Mouse (Mus musculus) myocyte (in vitro differentiated cells): Measurements from ENCODE around the gene F5.

Source experiments
- MYOG ChIP-seq, 3 experiments: IDR thresholded peaks; one replicate each; pipeline ENCODE4 v1.6.1; 2011; ENCODE audit warnings: control low read depth in 2 of 3, low read depth in 2 of 3, mild to moderate bottlenecking in 2 of 3; ENCODE audit not compliant: insufficient read length in 2 of 3, control insufficient read depth in 1 of 3, insufficient read depth in 1 of 3
- POLR2A ChIP-seq: IDR thresholded peaks from one replicate; pipeline ENCODE4 v1.6.1; 2011; ENCODE audit warnings: low read depth, mild to moderate bottlenecking, control low read depth, moderate library complexity; ENCODE audit not compliant: insufficient read length
- TCF12 ChIP-seq: IDR thresholded peaks from one replicate; pipeline ENCODE4 v1.6.1; 2011; ENCODE audit warnings: mild to moderate bottlenecking, control low read depth; ENCODE audit not compliant: poor library complexity, insufficient read depth, severe bottlenecking

- TF ChIP-seq MYOG (IDR thresholded peaks at IDR 0.05; ENCODE audit: control insufficient read depth in 1 of 3, insufficient read depth in 1 of 3, insufficient read length in 2 of 3, low read depth in 2 of 3) (no peak), POLR2A (no peak), TCF12 (no peak)
Measured at GRCm38 (mm10) chr1:164187002-164187560, 35.4 kb downstream of the F5 start.
